Mouse (Mus musculus): ENCODE measurements around the gene Scn3a.
A peak's percentile ranks its signal among the peaks of the same experiment; 100 is the strongest.

DNA sequence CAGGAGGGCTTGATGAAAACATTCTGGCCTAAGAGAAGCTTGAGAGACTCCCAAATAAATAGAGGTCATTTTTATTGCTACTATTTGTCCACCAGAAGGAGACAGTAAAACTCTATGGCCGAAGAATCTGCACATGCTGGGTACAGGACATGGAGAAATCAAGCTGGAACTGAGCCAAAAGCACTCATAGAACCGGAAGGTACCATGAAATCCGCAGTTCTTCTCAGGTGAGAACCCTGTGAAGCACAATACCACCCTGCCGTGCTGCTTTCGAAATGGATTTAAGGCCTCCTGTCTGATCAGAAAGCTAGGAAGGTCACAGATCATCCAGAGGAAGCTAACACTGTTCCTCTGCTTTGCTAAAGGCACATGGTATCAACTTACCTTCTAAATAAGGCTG is 143.9 kb downstream of the Scn3a start:
- TF ChIP-seq CTCF (IDR thresholded peaks at IDR 0.05; ENCODE audit: low read depth) (peak; percentile 20; the same call in 1 of the 2 replicates), EP300 (optimal IDR thresholded peaks at IDR 0.05) (no peak)
